Mouse (Mus musculus): ENCODE measurements around the gene Cxcr5.

Cxcr5 gene

DNA sequence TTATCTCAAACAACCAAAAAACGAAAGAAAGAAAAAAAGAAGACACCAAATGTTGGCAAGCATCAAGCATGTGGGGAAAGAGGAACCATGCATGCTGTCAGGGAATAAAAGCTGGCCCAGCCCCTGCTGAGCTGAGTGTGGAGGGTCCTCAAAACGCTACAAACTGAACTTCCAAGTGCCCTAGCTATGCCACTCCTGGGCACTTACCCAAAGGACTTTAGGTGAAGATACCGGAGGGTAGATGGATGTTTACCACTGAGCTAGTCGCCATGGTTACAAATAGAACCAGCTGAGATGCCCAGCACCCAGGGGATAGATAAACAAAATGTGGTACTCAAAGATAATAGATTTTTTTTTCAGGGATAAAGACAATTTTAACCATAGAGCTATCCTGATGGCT is at the start of gene Cxcr5:
Gene Cxcr5 (minus strand): TSS at position 281 of the 400 bp plus-strand sequence.
- peak; percentile 64 for DNase-seq (ENCODE audit: low spot score)

DNA sequence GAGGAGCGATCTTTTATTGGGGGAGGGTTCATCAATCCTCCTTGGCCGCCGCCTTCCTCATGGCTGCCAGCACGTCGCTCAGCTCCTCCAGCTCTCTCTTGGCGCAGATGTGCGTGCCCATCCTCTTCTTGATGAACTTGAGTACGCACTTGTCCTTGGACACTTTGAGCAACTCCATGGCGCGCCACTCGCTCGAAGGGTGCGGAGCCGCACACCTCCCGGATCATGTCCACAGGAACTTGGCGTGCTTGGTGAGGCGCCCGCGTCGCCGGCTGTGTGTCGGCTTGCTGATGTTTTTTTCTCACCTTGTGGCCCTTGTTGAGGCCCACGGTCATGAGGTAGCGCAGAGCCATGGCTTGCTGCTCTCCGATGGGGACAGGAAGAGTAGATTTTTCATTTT is 48.7 kb upstream of the Cxcr5 start:
- DNase-seq (ENCODE audit: low spot score), result no peak

DNA sequence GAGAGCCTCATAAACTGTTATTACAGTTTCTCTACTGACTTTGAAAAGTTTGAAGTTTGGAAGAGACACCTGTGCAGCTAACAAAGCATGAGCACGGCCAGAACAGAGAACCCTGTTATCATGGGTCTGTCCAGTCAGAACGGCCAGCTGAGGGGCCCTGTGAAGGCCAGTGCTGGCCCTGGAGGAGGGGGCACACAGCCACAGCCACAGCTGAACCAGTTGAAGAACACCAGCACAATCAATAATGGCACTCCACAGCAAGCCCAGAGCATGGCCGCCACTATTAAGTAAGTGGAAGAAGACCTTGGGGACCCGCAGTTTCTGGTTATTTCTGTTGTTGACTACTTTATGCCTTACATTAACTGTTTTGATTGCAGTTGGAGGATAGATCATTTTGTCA is 45.6 kb upstream of the Cxcr5 start:
- no peak for DNase-seq (ENCODE audit: low spot score)

DNA sequence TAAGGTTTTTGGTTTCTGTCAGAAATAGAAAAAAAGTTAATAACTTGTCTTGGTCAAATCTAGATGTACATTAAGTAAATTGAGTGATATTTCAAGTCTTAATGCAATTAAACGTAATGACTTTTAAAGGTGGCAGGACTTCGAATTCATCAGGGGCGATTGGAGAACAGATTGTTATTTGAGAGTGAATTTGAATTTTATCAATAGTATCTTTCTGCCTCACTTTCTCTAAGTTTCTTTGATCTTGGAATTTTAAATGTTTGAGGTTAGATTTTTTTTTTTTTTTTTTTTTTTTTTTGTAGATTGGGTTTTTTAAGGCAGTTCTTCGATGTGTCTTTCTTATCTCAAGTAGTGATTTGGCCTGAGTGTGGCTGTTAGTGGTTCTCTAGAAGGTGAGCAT is 45.0 kb upstream of the Cxcr5 start:
- no peak for DNase-seq (ENCODE audit: low spot score)

DNA sequence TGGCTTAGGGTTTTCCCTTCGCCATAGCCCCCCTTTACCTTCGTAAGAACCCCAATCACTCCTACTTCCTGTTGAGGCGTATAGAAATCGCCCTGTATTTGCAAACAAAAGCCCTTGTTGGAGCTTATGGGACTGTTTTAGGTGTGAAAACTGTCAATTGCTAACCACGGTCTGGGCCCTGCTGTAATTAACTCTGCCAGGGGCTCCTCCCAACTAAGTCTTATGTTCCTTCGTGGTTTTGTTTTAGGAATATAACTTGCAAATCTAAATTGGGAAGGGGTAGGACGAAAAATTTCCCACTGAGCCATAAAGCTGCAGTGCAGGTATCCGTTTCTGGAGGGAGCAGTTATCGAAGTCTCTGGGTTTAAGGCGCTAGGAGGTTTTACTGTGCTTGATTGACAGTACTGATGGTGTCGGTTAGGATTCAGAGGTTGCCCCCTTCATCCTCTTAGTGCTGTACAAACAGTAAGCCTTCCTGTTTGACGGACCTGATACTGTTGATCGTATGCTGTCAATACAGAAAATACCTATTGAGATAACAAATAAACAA is 44.0 kb upstream of the Cxcr5 start:
- peak; percentile 21 for DNase-seq (ENCODE audit: low spot score)

DNA sequence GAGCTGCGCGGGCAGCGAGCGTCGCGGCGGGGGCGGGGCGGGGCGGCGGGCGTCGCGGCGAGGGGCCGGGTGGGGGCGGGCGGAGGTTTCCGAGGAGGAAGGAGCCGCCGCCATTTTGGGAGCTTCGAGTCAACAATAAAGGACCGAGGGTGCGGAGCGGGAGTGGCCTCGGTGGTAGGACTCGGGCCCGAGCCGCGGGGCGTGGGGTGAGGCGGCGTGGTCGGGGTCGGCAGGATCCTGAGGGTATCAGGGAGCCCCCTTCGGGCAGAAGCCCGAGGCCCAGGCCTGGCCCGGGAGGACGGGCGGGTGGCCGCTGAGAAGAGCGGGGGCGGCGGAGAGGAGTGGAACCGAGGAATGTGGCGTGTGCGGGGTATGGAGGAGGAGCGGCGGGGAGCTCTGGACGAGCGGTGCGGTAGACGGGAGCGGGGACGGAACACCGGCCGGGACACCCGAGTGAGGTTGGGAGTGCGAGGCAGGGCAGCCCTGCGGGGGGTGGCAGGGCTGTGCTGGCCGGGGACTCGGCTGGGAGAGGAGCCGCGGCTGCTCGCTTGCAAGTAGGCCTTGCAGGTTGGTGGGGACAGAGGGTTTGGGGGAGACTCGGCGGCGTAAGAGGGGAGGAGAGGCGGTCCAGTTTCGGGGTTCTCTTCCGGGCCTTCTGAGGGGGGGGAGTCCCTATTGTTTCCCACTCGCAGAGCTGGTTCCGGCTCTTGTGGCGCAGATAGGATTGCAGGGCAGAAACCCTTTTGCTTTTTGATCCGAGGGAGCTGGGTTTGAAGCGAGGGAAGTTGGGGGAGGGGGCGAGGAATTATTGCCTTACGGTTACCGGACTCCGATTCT is 43.3 kb upstream of the Cxcr5 start, which contains the start of gene Ddx6:
Gene Ddx6 (plus strand): TSS at position 114 of the 837 bp plus-strand sequence.
- DNase-seq (ENCODE audit: low spot score), result peak; percentile 66

DNA sequence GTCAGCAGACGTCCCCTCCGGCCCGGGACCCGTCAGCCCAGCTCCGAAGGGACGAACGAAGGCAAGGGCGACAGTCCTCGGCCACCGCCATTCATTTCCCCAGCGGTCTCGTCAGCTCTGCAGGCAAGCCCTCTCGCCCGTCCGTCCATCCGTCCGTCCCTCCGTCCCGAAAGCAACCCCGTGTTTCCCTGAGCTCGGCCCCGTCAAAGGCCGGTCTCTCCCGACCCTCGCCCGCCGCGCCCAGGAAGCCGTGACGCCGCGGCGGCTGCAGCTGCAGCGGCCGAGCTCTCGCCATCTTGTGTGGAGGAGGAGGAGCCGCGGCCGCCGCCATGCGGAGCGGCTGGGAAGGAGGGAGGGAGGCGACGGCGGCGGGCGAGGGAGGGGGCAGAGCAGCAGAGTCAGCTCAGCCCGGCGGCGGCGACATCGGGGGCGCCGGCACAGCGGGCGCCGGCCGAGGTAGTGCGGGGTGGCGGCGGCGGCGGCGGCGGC is 42.7 kb upstream of the Cxcr5 start:
- DNase-seq (ENCODE audit: low spot score), result peak; percentile 71

DNA sequence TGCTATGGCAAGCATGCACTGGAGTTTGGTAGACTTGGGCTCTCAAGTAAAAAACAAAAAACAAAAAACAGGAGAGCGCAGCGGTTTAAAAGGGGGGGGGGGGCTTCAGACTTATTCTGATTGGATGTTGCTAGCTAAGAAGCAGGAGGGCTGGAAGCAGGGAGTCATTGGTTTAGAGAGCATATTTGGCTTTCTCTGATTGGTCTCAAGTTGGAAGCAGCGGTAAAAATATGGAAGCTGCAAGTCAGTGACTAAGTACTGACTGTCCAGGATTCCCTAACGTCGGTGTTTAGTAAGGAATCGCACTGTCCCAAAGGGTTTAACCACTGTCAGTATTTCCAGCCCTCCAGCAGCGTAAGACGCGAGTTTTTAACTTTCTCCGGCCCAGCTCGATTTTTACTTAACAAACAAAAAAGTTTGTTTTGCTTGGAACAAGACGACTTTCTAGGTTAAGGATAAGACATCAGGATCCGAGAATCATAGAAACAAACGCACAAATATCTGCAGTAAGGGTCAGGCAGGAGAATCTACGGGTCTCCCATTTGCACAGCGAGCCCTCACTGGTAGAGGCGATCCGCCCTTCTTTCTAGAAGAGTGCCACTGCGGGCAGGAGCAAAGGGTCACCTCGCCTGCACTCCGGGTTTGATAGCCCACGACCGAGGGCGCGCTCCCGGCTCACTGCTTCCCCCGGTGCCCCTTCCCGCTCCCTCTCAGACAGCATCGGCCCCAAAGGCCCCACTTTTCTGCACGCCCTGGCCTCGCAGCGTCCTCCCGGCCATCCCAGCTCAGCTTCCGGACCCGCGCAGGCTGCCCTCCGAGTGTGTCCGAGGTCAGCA is 42.0 kb upstream of the Cxcr5 start:
- DNase-seq (ENCODE audit: low spot score), result peak; percentile 74

DNA sequence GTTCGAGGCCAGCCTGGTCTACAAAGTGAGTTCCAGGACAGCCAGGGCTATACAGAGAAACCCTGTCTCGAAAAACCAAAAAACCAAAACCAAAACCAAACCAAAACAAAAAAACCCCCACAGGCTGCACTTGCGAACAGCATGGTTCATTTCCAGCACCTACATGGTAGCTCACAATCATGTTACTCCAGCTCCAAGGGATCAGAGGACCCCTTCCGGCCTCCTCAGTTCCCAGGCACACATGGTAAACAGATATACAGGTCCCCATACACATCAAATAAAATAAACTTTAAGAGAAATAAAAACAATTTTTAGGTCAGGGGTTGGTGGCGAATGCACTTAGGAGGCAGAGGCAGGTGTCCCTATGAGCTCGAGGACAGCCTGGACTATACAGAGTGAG is 41.1 kb upstream of the Cxcr5 start:
- DNase-seq (ENCODE audit: low spot score), result no peak

DNA sequence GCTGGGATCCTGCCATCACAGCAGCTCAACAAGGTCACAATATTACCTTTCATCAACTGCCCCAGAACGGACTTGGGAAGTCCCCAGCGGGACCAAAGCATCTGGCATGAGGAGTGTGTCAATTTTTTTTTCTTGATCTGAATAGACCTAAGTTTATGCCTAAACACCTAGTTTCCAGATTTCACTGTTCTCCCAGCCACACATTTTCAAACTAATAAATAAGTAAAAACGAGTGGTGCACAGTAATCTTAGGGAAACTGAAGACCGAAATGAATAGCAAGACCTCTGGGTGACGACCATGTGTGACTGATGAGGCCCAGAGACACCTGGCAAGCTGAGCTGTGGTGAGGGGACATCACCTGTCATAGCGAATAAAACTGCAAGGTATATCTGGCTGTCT is 39.1 kb upstream of the Cxcr5 start:
- no peak for DNase-seq (ENCODE audit: low spot score)

DNA sequence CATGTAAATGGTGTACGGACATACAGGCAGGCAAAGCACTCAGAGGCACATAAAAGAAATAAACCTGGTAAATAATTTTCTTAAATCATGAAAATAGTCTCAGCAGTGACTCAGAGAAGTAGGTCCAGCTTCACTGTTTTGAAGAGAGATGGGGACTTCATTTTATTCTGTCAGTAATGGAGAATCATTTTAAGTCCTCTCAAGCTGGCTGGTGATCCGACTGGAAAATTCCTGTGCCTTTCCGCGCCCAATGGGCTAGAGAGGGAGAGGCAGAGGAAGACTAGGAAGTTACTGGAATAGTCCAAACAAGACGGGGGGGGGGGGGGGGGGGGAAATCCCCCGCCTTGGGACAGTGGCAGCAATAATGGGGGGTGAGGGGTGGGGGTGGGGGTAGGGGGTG is 37.9 kb upstream of the Cxcr5 start:
- DNase-seq (ENCODE audit: low spot score), result no peak

DNA sequence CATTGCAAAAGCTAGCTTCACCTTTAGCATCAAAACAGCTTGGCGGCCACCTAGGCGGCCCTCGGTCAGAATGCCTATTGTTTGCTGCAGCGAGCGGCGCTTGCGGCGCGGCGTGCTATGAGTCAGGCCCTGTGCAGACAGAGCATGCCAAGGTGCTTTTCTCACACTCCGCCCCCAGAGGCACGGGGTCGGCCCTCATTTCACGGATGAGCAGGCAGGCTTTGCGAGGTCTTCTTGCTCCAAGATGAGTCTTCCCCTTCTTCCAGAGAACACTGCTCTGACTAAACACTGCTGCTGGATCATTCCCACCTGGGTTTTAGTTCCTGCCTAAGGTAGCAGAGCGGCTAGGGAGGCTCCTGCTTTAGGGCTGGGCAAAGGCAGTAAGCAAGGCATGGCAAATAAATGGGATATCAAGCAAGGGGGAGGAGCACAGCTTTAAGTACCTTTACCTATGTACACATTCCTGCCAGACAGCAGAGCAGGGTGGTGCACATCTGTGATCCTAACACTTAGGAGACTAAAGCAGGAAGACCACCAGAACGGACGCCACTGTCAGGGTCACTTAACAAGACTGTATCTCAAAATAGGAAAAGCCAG is 37.3 kb upstream of the Cxcr5 start:
- peak; percentile 65 for DNase-seq (ENCODE audit: low spot score)

DNA sequence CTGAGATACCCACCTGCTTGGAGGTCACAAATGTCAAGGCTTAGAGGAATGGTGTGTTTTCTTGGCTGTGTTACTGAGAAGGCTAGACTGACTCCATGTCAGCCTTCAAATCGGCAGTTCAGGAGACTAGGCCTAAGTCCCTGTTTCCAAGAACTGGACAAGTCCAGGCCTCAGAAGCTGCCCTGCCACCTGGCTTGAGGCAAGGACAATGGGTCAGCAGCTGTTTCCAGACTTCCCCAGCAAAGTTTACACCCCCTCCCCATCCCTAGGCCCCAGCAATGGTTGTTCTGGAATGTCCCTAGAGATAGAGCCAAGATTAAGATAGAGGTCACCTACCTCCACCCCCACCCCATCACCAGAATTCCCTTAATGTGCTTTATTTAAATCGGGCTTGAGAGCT is 36.1 kb upstream of the Cxcr5 start:
- DNase-seq (ENCODE audit: low spot score), result no peak

DNA sequence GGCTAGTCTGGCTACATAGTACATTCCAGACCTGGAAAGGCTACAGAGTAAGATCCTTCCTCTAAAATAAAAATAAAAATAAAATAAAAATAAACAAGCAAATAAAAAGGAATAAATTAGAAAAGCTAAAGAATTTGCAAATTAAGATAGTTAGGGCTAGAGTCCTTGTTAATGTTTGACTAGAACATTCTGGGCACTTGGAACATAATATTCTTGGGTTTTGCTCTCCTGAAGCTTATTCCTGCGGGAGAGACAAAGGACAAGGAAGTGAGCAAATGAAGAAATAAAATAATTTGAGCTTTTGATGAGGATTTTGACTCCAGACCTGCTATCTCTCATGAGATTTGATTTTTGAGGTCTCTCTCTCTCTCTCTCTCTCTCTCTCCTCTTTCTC is 33.9 kb upstream of the Cxcr5 start:
- no peak for DNase-seq (ENCODE audit: low spot score)

DNA sequence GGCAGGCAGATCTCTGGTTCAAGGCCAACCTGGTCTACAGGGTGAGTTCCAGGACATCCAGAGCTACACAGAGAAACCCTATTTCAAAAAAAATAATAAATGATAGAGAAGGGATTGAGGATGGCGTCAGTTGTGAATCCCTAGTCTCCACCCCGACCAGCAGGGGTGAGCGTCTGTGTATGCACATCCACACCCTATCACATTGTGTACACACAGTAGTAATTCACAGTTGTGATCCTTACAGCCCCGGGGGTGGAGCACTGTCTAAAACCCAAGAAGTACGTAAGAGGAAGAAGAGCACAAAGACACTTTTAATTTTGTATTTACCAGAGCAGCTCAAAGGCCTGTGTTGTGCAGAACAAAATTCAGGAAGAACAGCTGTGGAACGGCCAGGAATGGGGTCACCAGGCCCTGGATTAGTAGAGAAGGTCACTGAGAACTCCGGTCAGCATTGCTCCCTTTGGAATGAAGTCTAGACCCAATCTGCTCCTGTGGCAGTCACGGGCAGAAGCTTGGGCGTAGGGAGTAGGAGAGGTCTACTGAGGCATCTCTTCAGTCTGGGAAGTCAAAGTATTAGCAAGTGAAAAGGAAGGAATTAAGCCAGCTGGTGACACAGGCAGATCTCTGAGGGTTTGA is 33.3 kb upstream of the Cxcr5 start:
- DNase-seq (ENCODE audit: low spot score), result no peak

DNA sequence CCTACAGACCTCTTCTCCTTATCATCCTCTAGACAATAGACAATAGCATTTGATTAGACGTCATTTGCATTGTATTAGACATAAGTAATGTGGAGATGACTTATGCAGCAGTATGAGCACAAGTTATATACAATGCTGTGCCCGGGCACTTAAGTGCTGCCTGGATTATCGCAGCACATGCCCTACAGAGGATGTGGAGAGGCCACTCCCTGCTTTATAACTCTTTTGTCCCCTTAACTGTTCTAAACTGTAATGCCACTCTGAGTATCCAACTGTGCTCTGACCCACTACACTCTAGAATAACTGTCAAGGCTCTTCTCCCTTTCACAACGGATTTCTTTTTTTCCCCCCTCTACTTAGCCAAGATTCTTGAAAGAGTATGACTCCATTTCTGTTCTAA is 32.2 kb upstream of the Cxcr5 start:
- no peak for DNase-seq (ENCODE audit: low spot score)

DNA sequence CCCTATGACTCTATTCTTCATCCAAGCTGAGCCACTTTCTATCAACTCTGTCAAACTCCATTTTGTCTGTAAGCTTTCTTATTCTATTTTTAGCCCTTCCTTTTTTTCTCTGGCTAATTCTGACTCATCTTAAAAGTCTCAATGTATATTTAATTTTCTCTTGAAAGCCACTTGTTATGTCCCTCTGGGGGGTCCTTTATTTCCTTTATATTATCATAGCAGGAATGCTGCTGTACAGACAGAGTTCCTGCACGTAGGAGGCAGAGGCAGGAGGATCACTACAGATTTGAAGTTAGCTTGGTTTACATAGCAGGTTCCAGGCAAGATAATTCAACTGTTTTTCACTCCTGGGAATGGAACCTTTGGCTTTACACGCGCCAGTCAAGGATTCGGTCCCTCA is 31.5 kb upstream of the Cxcr5 start:
- DNase-seq (ENCODE audit: low spot score), result no peak

DNA sequence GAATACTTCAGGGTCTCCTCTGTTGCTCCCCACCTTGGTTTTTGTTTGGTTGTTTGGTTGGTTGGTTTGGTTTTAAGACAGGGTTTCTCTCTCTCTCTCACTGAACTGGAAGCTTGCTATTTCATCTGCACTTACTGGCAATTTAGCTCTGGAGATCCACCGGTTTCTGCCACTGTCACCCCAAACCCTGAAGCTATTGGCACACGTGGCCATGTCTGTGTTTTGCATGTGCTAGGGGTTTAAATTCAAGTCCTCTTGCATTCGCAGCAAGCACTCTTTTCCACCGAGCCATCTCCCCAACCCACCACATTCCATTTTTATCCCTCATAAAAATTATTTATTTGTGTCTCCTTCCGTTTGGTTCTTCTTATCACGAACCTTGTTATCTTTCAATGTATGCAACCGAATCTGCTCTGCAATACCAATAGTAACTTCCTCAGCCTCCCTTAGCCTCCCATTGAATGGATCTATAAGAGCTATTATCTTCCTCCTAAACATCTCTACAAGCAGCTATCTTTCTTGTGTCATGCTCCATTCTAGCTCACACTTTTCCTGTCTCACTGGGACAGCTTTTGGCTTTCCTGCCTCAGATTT is 30.0 kb upstream of the Cxcr5 start:
- DNase-seq (ENCODE audit: low spot score), result no peak

DNA sequence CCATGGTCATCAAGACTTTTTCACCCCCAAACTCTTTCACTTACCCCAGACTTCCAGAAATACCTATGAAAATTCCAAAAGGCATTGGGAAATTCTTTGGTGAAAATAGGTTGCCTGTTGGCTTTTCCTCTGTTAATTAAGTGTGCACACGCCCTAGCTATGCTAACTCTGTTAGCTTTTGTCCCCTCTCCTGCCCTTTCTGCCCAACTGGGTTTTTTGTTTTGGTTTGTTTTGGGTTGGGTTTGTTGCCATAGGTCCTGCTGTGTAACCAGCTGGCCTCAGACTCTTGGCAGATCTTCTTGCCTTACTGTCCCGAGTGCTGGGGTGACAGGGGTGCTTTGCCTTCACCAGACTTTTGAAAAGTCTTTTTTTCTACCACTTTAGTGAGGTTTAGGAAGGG is 29.3 kb upstream of the Cxcr5 start:
- peak; percentile 40 for DNase-seq (ENCODE audit: low spot score)

DNA sequence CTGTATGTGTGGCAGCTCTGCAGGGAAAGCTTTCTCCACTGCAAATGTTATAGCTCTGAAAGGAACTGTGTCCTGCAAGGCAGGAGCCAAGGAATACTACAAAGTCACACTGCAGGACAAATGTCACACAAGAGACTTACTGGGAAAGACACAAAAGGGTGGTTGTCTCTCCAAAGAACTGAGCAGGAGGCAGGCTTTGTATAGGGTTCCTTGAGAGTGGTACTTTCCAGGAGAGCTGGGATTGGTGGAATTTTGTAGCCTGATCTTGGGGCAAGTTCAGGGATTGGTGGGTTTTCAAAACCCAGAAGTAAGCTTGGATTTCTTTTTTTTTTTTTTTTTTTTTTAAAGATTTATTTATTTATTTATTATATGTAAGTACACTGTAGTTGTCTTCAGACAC is 27.4 kb upstream of the Cxcr5 start:
- DNase-seq (ENCODE audit: low spot score), result no peak

DNA sequence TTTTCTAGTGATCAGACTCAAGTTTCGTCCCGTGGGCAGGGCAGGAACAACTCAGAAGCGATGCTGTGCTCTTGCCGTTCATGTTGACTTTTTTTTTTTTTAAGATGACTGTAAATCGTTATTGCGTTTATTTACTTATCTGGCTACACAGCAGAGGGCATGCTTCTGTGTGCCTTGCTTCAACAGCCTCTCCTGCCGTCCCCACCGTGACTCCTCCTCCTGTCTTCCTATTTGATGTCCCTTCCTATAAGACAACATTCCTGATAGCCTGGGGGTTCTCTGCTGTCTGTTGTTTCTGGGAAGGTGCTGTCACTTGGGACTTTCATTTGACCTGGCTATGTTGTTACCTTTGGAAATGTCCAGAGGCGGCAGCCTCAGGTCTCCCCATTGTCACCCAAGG is 26.9 kb upstream of the Cxcr5 start:
- no peak for DNase-seq (ENCODE audit: low spot score)
